Mouse (Mus musculus): ENCODE data around the gene Osbpl11.

Osbpl11 gene

GRCm38 (mm10) chr16:33239305-33239704, 54.4 kb downstream of the Osbpl11 start:
- H3K27me3 ChIP-seq (ENCODE audit: insufficient read depth, low read length) = no peaks in the 10 kb centered on the region
- no peak for TF ChIP-seq NANOG (IDR thresholded peaks at IDR 0.05; ENCODE audit: borderline replicate concordance, low read length)
- no peak for TF ChIP-seq POU5F1 (IDR thresholded peaks at IDR 0.05; ENCODE audit: borderline replicate concordance, low read length)
- TF ChIP-seq CTCF (conservative IDR thresholded peaks at IDR 0.05; ENCODE audit: low read length) = no peak
- no peak overlapping the region for H3K4me3 ChIP-seq (replicated peaks; ENCODE audit: low read length)
- no peaks in the 10 kb centered on the region for H3K9me3 ChIP-seq (ENCODE audit: low read length)
- peaks cover 74% of the 10 kb centered on the region for H3K36me3 ChIP-seq (ENCODE audit: insufficient read depth, low read length)
- H3K4me1 ChIP-seq (replicated peaks; ENCODE audit: low read depth, low read length) = peaks cover 7% of the 10 kb centered on the region

DNA sequence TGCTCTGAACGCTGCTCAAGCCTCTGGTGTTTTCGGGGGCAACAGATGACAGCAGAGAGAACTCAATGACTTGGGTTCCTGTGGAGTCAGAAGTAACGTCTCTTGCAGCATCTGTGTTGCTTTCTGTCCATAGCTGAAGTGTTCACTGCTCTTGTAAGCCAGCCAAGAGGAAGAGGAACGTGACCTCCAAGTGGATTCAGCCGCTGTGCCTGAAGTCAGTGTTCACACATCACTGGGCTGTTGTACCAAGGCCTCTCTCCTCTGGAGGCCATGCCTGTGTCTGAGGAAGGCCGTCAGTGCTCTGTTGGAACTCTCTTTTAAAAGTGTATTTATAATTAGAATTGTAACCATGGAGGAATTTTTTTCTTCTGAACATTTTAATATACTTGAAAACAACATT, 57.2 kb downstream of the Osbpl11 start:
- no peaks in the 10 kb centered on the region for H3K27me3 ChIP-seq (ENCODE audit: insufficient read depth, low read length)
- no peaks in the 10 kb centered on the region for H3K9me3 ChIP-seq (ENCODE audit: low read length)
- peaks cover 30% of the 10 kb centered on the region for H3K4me1 ChIP-seq (replicated peaks; ENCODE audit: low read depth, low read length)
- peaks cover 61% of the 10 kb centered on the region for H3K36me3 ChIP-seq (ENCODE audit: insufficient read depth, low read length)
- H3K4me3 ChIP-seq (replicated peaks; ENCODE audit: low read length) = no peak overlapping the region
- TF ChIP-seq CTCF (conservative IDR thresholded peaks at IDR 0.05; ENCODE audit: low read length) (no peak), POU5F1 (IDR thresholded peaks at IDR 0.05; ENCODE audit: borderline replicate concordance, low read length) (no peak), NANOG (IDR thresholded peaks at IDR 0.05; ENCODE audit: borderline replicate concordance, low read length) (no peak)

DNA sequence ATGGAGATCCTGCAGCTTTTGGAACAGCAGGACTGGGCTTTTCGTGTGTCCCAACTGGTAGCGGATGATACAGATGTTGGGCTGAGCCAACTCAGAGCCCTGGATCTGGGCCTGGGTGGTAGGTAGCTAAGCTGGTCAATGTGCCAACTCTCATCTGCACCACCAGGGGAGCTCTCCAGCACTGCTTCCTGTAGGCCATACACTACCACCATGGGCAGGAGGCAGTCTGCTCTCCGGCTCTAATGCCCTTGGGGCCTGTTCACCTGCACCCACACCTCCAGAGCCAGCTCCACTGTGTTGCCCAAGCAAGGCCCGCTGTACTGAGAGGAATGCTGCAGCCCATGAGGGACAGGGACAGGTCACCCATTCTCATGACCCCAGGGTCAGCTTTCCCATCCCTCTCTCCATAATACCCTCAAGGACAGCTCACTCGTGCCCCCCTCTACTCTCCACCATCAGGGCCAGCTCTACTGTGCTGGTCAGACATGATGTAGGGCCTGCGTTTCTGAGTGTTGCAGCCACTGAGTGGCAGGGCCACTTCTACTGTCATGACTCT, 59.3 kb downstream of the Osbpl11 start:
- peaks cover 44% of the 10 kb centered on the region for H3K4me1 ChIP-seq (replicated peaks; ENCODE audit: low read depth, low read length)
- no peaks in the 10 kb centered on the region for H3K9me3 ChIP-seq (ENCODE audit: low read length)
- no peaks in the 10 kb centered on the region for H3K27me3 ChIP-seq (ENCODE audit: insufficient read depth, low read length)
- no peak overlapping the region for H3K4me3 ChIP-seq (replicated peaks; ENCODE audit: low read length)
- TF ChIP-seq NANOG (IDR thresholded peaks at IDR 0.05; ENCODE audit: borderline replicate concordance, low read length) = no peak
- TF ChIP-seq POU5F1 (IDR thresholded peaks at IDR 0.05; ENCODE audit: borderline replicate concordance, low read length) = no peak
- peak; percentile 26 for TF ChIP-seq CTCF (conservative IDR thresholded peaks at IDR 0.05; ENCODE audit: low read length)
- peaks cover 48% of the 10 kb centered on the region for H3K36me3 ChIP-seq (ENCODE audit: insufficient read depth, low read length)

- Histone ChIP-seq H3K36me3 (ENCODE audit: insufficient read depth, low read length) (peaks cover 40% of the 10 kb centered on the region), H3K4me1 (replicated peaks; ENCODE audit: low read depth, low read length) (peaks cover 47% of the 10 kb centered on the region), H3K4me3 (replicated peaks; ENCODE audit: low read length) (no peak overlapping the region), H3K9me3 (ENCODE audit: low read length) (no peaks in the 10 kb centered on the region), H3K27me3 (ENCODE audit: insufficient read depth, low read length) (no peaks in the 10 kb centered on the region)
- TF ChIP-seq CTCF (conservative IDR thresholded peaks at IDR 0.05; ENCODE audit: low read length) (no peak), NANOG (IDR thresholded peaks at IDR 0.05; ENCODE audit: borderline replicate concordance, low read length) (no peak), POU5F1 (IDR thresholded peaks at IDR 0.05; ENCODE audit: borderline replicate concordance, low read length) (no peak)
These were observed 60.1 kb downstream of the Osbpl11 start for GRCm38 (mm10) chr16:33244933-33245470.

DNA sequence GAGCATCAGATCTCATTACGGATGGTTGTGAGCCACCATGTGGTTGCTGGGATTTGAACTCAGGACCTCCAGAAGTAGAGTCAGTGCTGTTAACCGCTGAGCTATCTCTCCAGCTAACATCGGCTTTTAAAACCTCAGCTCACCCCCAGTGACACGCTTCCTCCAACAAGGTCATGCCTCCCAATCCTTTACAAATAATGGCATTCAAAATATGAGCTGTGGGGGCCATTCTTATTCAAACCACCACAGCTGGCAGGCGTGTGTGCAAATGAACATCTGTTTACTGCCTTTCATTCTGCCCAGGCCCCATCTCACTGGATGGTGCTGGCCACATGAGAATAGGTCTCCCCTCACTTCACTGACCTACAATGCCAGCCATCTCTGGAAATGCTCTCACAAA, 61.7 kb downstream of the Osbpl11 start:
- TF ChIP-seq POU5F1 (IDR thresholded peaks at IDR 0.05; ENCODE audit: borderline replicate concordance, low read length) (no peak), CTCF (conservative IDR thresholded peaks at IDR 0.05; ENCODE audit: low read length) (no peak), NANOG (IDR thresholded peaks at IDR 0.05; ENCODE audit: borderline replicate concordance, low read length) (no peak)
- Histone ChIP-seq H3K36me3 (ENCODE audit: insufficient read depth, low read length) (peaks cover 25% of the 10 kb centered on the region), H3K4me3 (replicated peaks; ENCODE audit: low read length) (no peak overlapping the region), H3K27me3 (ENCODE audit: insufficient read depth, low read length) (no peaks in the 10 kb centered on the region), H3K4me1 (replicated peaks; ENCODE audit: low read depth, low read length) (peaks cover 55% of the 10 kb centered on the region), H3K9me3 (ENCODE audit: low read length) (no peaks in the 10 kb centered on the region)

GRCm38 (mm10) chr16:33247006-33247405, 62.1 kb downstream of the Osbpl11 start:
- Histone ChIP-seq H3K9me3 (ENCODE audit: low read length) (no peaks in the 10 kb centered on the region), H3K27me3 (ENCODE audit: insufficient read depth, low read length) (no peaks in the 10 kb centered on the region), H3K4me1 (replicated peaks; ENCODE audit: low read depth, low read length) (peaks cover 57% of the 10 kb centered on the region), H3K4me3 (replicated peaks; ENCODE audit: low read length) (no peak overlapping the region), H3K36me3 (ENCODE audit: insufficient read depth, low read length) (peaks cover 20% of the 10 kb centered on the region)
- TF ChIP-seq CTCF (conservative IDR thresholded peaks at IDR 0.05; ENCODE audit: low read length) (no peak), NANOG (IDR thresholded peaks at IDR 0.05; ENCODE audit: borderline replicate concordance, low read length) (no peak), POU5F1 (IDR thresholded peaks at IDR 0.05; ENCODE audit: borderline replicate concordance, low read length) (no peak)

DNA sequence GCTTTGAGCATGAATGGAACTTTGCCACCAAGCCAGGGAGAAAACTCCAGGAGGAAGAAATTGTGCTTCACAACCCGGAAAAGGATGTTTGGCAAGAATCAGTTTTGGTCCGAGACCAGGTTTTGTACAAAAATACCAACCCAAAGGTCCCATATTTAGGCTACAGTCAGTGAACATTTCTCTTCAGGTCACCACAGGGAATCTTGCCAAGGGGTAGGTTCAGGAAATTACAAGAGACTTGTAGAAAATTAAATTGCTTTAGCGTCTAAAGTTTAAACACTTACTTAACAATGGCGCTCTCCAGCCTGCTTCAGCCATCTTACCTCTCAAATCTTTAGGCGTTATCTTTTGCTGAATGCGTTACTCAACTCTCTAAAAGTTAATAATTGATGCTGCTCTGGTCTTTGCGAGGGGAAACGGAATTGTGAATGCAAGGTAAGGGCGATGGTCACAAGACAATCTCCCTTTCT, 65.8 kb downstream of the Osbpl11 start:
- H3K36me3 ChIP-seq (ENCODE audit: insufficient read depth, low read length) = 0 out of 2 replicates have a peak, but pooled peaks cover 6% of the 10 kb centered on the region
- H3K4me1 ChIP-seq (replicated peaks; ENCODE audit: low read depth, low read length) = peaks cover 52% of the 10 kb centered on the region
- H3K4me3 ChIP-seq (replicated peaks; ENCODE audit: low read length) = peak overlapping the region; percentile 97
- no peak for TF ChIP-seq POU5F1 (IDR thresholded peaks at IDR 0.05; ENCODE audit: borderline replicate concordance, low read length)
- TF ChIP-seq NANOG (IDR thresholded peaks at IDR 0.05; ENCODE audit: borderline replicate concordance, low read length) = no peak
- no peak for TF ChIP-seq CTCF (conservative IDR thresholded peaks at IDR 0.05; ENCODE audit: low read length)
- H3K27me3 ChIP-seq (ENCODE audit: insufficient read depth, low read length) = no peaks in the 10 kb centered on the region
- H3K9me3 ChIP-seq (ENCODE audit: low read length) = no peaks in the 10 kb centered on the region

GRCm38 (mm10) chr16:33251194-33252051, 66.6 kb downstream of the Osbpl11 start, which contains the start of gene Snx4:
Snx4 (plus strand) TSS chr16:33251442.
- Histone ChIP-seq H3K27me3 (ENCODE audit: insufficient read depth, low read length) (no peaks in the 10 kb centered on the region), H3K4me3 (replicated peaks; ENCODE audit: low read length) (peak within 1 kb of the TSS; percentile 97), H3K9me3 (ENCODE audit: low read length) (no peaks in the 10 kb centered on the region), H3K4me1 (replicated peaks; ENCODE audit: low read depth, low read length) (peaks cover 48% of the 10 kb centered on the region), H3K36me3 (ENCODE audit: insufficient read depth, low read length) (0 out of 2 replicates have a peak, but pooled peaks cover 6% of the 10 kb centered on the region)
- TF ChIP-seq CTCF (conservative IDR thresholded peaks at IDR 0.05; ENCODE audit: low read length) (no peak), NANOG (IDR thresholded peaks at IDR 0.05; ENCODE audit: borderline replicate concordance, low read length) (no peak), POU5F1 (IDR thresholded peaks at IDR 0.05; ENCODE audit: borderline replicate concordance, low read length) (no peak)
